Mouse (Mus musculus) lung, postnatal 36 days (tissue): ENCODE data around the gene Hspa1l.
"Not testable (repeated sequence)": the region's sequence is repeated elsewhere in the genome, so short reads cannot be mapped to it uniquely, and the experiment has no call there.

ENCODE experiments used
- DNase-seq: peaks from one replicate; pipeline ENCODE4 v3.0.0; 2022; ENCODE audit warnings: mixed read lengths

Hspa1l gene

GRCm38 (mm10) chr17:34951636-34952377 is 20.7 kb upstream of the Hspa1l start:
- no peak for DNase-seq

- peak; percentile 84 for DNase-seq
These were observed 20.0 kb upstream of the Hspa1l start for GRCm38 (mm10) chr17:34952378-34953040.

- DNase-seq, result no peak
These were observed 19.2 kb upstream of the Hspa1l start for GRCm38 (mm10) chr17:34953258-34953657.

- DNase-seq, result no peak
These were observed 18.6 kb upstream of the Hspa1l start for GRCm38 (mm10) chr17:34953904-34954303.

- no peak for DNase-seq
These were observed 17.7 kb upstream of the Hspa1l start for GRCm38 (mm10) chr17:34954831-34955230.

GRCm38 (mm10) chr17:34955884-34956283 is 16.6 kb upstream of the Hspa1l start:
- DNase-seq, result no peak

GRCm38 (mm10) chr17:34956340-34956739 is 16.2 kb upstream of the Hspa1l start:
- peak; percentile 41 for DNase-seq

GRCm38 (mm10) chr17:34957291-34957690 is 15.2 kb upstream of the Hspa1l start:
- not testable (repeated sequence) for DNase-seq

GRCm38 (mm10) chr17:34957966-34958365 is 14.5 kb upstream of the Hspa1l start:
- DNase-seq, result not testable (repeated sequence)

GRCm38 (mm10) chr17:34958734-34959129 is 13.8 kb upstream of the Hspa1l start:
- DNase-seq, result not testable (repeated sequence)

- DNase-seq, result peak; percentile 93
These were observed 13.2 kb upstream of the Hspa1l start, which contains the start of gene Hspa1b for GRCm38 (mm10) chr17:34959130-34959778. Gene Hspa1b, minus strand, starts transcription at chr17:34959238.

- peak; percentile 64 for DNase-seq
These were observed 12.5 kb upstream of the Hspa1l start for GRCm38 (mm10) chr17:34959881-34960515.

- DNase-seq, result peak; percentile 39
These were observed 11.6 kb upstream of the Hspa1l start for GRCm38 (mm10) chr17:34960702-34961493.

GRCm38 (mm10) chr17:34962125-34962524 is 10.4 kb upstream of the Hspa1l start:
- no peak for DNase-seq

GRCm38 (mm10) chr17:34962841-34963240 is 9.7 kb upstream of the Hspa1l start:
- DNase-seq, result no peak

GRCm38 (mm10) chr17:34964640-34965049 is 7.9 kb upstream of the Hspa1l start:
- no peak for DNase-seq

GRCm38 (mm10) chr17:34965627-34966026 is 6.9 kb upstream of the Hspa1l start:
- no peak for DNase-seq

- not testable (repeated sequence) for DNase-seq
These were observed 2.7 kb upstream of the Hspa1l start, which contains the start of gene Gm20481 for GRCm38 (mm10) chr17:34969822-34970221. Gene Gm20481, plus strand, starts transcription at chr17:34969912.

- not testable (repeated sequence) for DNase-seq
These were observed 1.7 kb upstream of the Hspa1l start for GRCm38 (mm10) chr17:34970850-34971249.

GRCm38 (mm10) chr17:34971694-34972068 is 822 bp upstream of the Hspa1l start:
- DNase-seq, result not testable (repeated sequence)

GRCm38 (mm10) chr17:34975581-34976492 is 3.3 kb downstream of the Hspa1l start:
- no peak for DNase-seq
